Mouse (Mus musculus) embryonic fibroblast, embryonic 13.5 days (primary cell): Measurements from ENCODE around the gene Pld4.

Source experiments
- CTCF ChIP-seq: IDR thresholded peaks from 2 replicates; pipeline ENCODE4 v1.5.1; 2011; ENCODE audit warnings: mild to moderate bottlenecking, control low read depth, low read length, moderate library complexity, borderline replicate concordance; ENCODE audit not compliant: insufficient read depth
- POLR2A ChIP-seq: IDR thresholded peaks from 2 replicates; pipeline ENCODE4 v1.6.1; 2011; ENCODE audit warnings: low read depth, mild to moderate bottlenecking, control low read depth, low read length, moderate library complexity

DNA sequence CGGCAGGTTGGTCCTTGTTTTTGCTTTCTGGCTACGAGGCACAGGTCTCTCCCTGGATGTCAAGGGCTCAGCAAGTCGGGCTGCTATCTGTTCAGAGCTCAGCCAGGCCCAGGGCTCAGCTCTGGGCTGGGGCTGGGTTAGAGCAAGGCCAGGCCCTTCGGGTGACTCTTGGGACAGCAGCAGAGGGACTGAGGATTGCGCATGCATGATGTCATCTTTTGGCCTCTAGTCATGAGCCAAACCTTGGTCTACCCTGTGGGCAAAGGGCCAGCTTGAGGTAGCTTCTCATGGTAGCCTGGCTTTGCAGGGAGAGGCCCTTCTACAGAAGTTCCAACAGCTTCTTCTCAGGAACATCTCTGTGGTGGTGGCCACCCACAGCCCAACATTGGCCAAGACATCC is 3.7 kb downstream of the Pld4 start:
- TF ChIP-seq POLR2A (no peak), CTCF (no peak)
